Mouse (Mus musculus) liver, embryonic 12.5 days (tissue): ENCODE measurements around the gene Acyp1. TPM values are rescaled to one million over a fixed set of nuclear protein-coding genes. Genes with fewer than 3 reads are reported as not detected.

Source experiments
- ATAC-seq: fragments of 200-750 bp; cut with Nextera tagmentation; 2 replicates; pipeline ENCODE4 v1.8.0; 2017; ENCODE audit warnings: moderate number of reproducible peaks, mild to moderate bottlenecking, moderate library complexity
- H3K27ac ChIP-seq: fragments of 300-500 bp; sonication (generic); 2 replicates; pipeline ENCODE4 v1.5.1; 2016; ENCODE audit warnings: mild to moderate bottlenecking
- H3K27me3 ChIP-seq: fragments of 300-500 bp; sonication (generic); replicated peaks from 2 replicates; pipeline ENCODE4 v1.6.1; 2016; ENCODE audit warnings: mild to moderate bottlenecking, moderate library complexity
- H3K36me3 ChIP-seq: fragments of 300-500 bp; sonication (generic); 2 replicates; pipeline ENCODE4 v1.6.1; 2016; ENCODE audit warnings: mild to moderate bottlenecking, moderate library complexity
- H3K4me1 ChIP-seq: fragments of 300-500 bp; sonication (generic); 2 replicates; pipeline ENCODE4 v1.6.1; 2016
- H3K4me2 ChIP-seq: fragments of 300-500 bp; sonication (generic); 2 replicates; pipeline ENCODE4 v1.6.1; 2016; ENCODE audit warnings: mild to moderate bottlenecking, moderate library complexity
- H3K4me3 ChIP-seq: fragments of 300-500 bp; sonication (generic); 2 replicates; pipeline ENCODE4 v1.5.1; 2016; ENCODE audit warnings: mild to moderate bottlenecking, moderate library complexity
- H3K9ac ChIP-seq: fragments of 300-500 bp; sonication (generic); 2 replicates; pipeline ENCODE4 v1.6.1; 2016; ENCODE audit warnings: mild to moderate bottlenecking, moderate library complexity
- H3K9me3 ChIP-seq: fragments of 300-500 bp; sonication (generic); replicated peaks from 2 replicates; pipeline ENCODE4 v1.6.1; 2016; ENCODE audit warnings: mild to moderate bottlenecking, moderate library complexity
- WGBS: fragments of 180-500 bp; shearing (Covaris S2); methylation state at CpG from one replicate; pipeline ENCODE4 v1.1.7; 2016; ENCODE audit not compliant: insufficient replicate concordance; 5-methylcytosine and 5-hydroxymethylcytosine counted together
- polyA plus RNA-seq: library from polyadenylated mRNA; unstranded; fragments of >200 nt; fragmentation: Nextera tagmentation; extraction: Ambion mirVana; gene quantifications from 2 replicates; pipeline ENCODE4 v1.2.1, GENCODE M21; 2016

Gene Acyp1
- 76.1 and 78.7 TPM in 2 replicates for polyA plus RNA-seq

- H3K36me3 ChIP-seq = no peaks in the 10 kb centered on the region
- H3K4me1 ChIP-seq = peaks cover 18% of the 10 kb centered on the region
- 16% methylated on average over 21 of the region's 21 CpGs for WGBS
- peak within 1 kb of the TSS; percentile 7; the same call in 1 of the 2 replicates for H3K27ac ChIP-seq
- peak within 1 kb of the TSS; percentile 71 for H3K4me2 ChIP-seq
- H3K9me3 ChIP-seq = no peaks in the 10 kb centered on the region
- peak within 1 kb of the TSS; percentile 62 for H3K4me3 ChIP-seq
- peaks cover 40% of the 10 kb centered on the region for H3K27me3 ChIP-seq
- peak within 1 kb of the TSS; percentile 52 for H3K9ac ChIP-seq
- ATAC-seq = peak; percentile 72
Measured at GRCm38 (mm10) chr12:85287809-85288485, at the start of gene Acyp1. TSS of gene Acyp1 (minus strand) at chr12:85288438.

- H3K27ac ChIP-seq = peak overlapping the region; percentile 91
- no peaks in the 10 kb centered on the region for H3K9me3 ChIP-seq
- peaks cover 36% of the 10 kb centered on the region for H3K4me1 ChIP-seq
- peak overlapping the region; percentile 85 for H3K4me3 ChIP-seq
- H3K27me3 ChIP-seq = no peaks in the 10 kb centered on the region
- peak overlapping the region; percentile 82 for H3K4me2 ChIP-seq
- 51% methylated on average over 6 of the region's 6 CpGs for WGBS
- peaks cover 46% of the 10 kb centered on the region for H3K36me3 ChIP-seq
- peak; percentile 66 for ATAC-seq
- H3K9ac ChIP-seq = peak overlapping the region; percentile 96
Measured at GRCm38 (mm10) chr12:85337567-85338311, 49.5 kb upstream of the Acyp1 start.

- H3K4me1 ChIP-seq = no peaks in the 10 kb centered on the region
- WGBS = 79% methylated on average over 7 of the region's 7 CpGs
- H3K36me3 ChIP-seq = peaks cover 93% of the 10 kb centered on the region
- no peaks in the 10 kb centered on the region for H3K9me3 ChIP-seq
- H3K27me3 ChIP-seq = no peaks in the 10 kb centered on the region
- H3K4me2 ChIP-seq = no peak overlapping the region
- H3K4me3 ChIP-seq = no peak overlapping the region
- no peak overlapping the region for H3K9ac ChIP-seq
- no peak for ATAC-seq
- H3K27ac ChIP-seq = no peak overlapping the region
Measured at GRCm38 (mm10) chr12:85330153-85330552, 41.9 kb upstream of the Acyp1 start.

- Histone ChIP-seq H3K4me3 (no peak overlapping the region), H3K27me3 (no peaks in the 10 kb centered on the region), H3K27ac (no peak overlapping the region), H3K36me3 (peaks cover 99% of the 10 kb centered on the region), H3K9me3 (no peaks in the 10 kb centered on the region), H3K4me1 (peaks cover 8% of the 10 kb centered on the region), H3K9ac (no peak overlapping the region), H3K4me2 (no peak overlapping the region)
- 69% methylated on average over 3 of the region's 3 CpGs for WGBS
- ATAC-seq = no peak
Measured at GRCm38 (mm10) chr12:85308651-85309050, 20.4 kb upstream of the Acyp1 start.

GRCm38 (mm10) chr12:85305247-85305892, 17.1 kb upstream of the Acyp1 start:
- Histone ChIP-seq H3K4me1 (peaks cover 8% of the 10 kb centered on the region), H3K9me3 (no peaks in the 10 kb centered on the region), H3K36me3 (peaks cover 97% of the 10 kb centered on the region), H3K4me2 (peak overlapping the region; percentile 66), H3K27ac (no peak overlapping the region), H3K4me3 (peak overlapping the region; percentile 38), H3K27me3 (no peaks in the 10 kb centered on the region), H3K9ac (no peak overlapping the region)
- WGBS = 43% methylated on average over 16 of the region's 16 CpGs
- ATAC-seq = peak; percentile 65

- Histone ChIP-seq H3K27ac (no peak overlapping the region), H3K9ac (no peak overlapping the region), H3K36me3 (peaks cover 97% of the 10 kb centered on the region), H3K4me1 (peaks cover 8% of the 10 kb centered on the region), H3K9me3 (no peaks in the 10 kb centered on the region), H3K4me3 (no peak overlapping the region), H3K4me2 (no peak overlapping the region; the same call in 1 of the 2 replicates), H3K27me3 (no peaks in the 10 kb centered on the region)
- ATAC-seq = no peak
- 72% methylated on average over 4 of the region's 4 CpGs for WGBS
Measured at GRCm38 (mm10) chr12:85304725-85305124, 16.5 kb upstream of the Acyp1 start.

GRCm38 (mm10) chr12:85303256-85303655, 15.0 kb upstream of the Acyp1 start:
- ATAC-seq = no peak
- Histone ChIP-seq H3K4me1 (peaks cover 8% of the 10 kb centered on the region), H3K4me2 (no peak overlapping the region), H3K27me3 (no peaks in the 10 kb centered on the region), H3K9me3 (no peaks in the 10 kb centered on the region), H3K9ac (no peak overlapping the region), H3K4me3 (no peak overlapping the region), H3K36me3 (peaks cover 87% of the 10 kb centered on the region), H3K27ac (no peak overlapping the region)
- WGBS = 83% methylated on average over 2 of the region's 2 CpGs

GRCm38 (mm10) chr12:85298835-85299180, 10.6 kb upstream of the Acyp1 start:
- H3K4me3 ChIP-seq = no peak overlapping the region
- H3K4me1 ChIP-seq = no peaks in the 10 kb centered on the region
- ATAC-seq = no peak
- peaks cover 44% of the 10 kb centered on the region for H3K36me3 ChIP-seq
- WGBS = 88% methylated on average over 1 of the region's 1 CpGs
- peaks cover 8% of the 10 kb centered on the region; the same call in 1 of the 2 replicates for H3K9me3 ChIP-seq
- no peak overlapping the region for H3K4me2 ChIP-seq
- H3K27ac ChIP-seq = no peak overlapping the region
- H3K9ac ChIP-seq = no peak overlapping the region
- H3K27me3 ChIP-seq = peaks cover 5% of the 10 kb centered on the region; the same call in 1 of the 2 replicates

- Histone ChIP-seq H3K4me1 (no peaks in the 10 kb centered on the region), H3K4me2 (no peak overlapping the region), H3K9ac (no peak overlapping the region), H3K36me3 (peaks cover 38% of the 10 kb centered on the region), H3K9me3 (peaks cover 8% of the 10 kb centered on the region; the same call in 1 of the 2 replicates), H3K27me3 (peaks cover 5% of the 10 kb centered on the region; the same call in 1 of the 2 replicates), H3K27ac (no peak overlapping the region), H3K4me3 (no peak overlapping the region)
- 78% methylated on average over 11 of the region's 11 CpGs for WGBS
- no peak for ATAC-seq
Measured at GRCm38 (mm10) chr12:85298127-85298834, 10.0 kb upstream of the Acyp1 start.

- 73% methylated on average over 10 of the region's 10 CpGs for WGBS
- H3K27me3 ChIP-seq = peaks cover 5% of the 10 kb centered on the region; the same call in 1 of the 2 replicates
Measured at GRCm38 (mm10) chr12:85297345-85297997, 9.2 kb upstream of the Acyp1 start.

GRCm38 (mm10) chr12:85296915-85297314, 8.7 kb upstream of the Acyp1 start:
- no peak overlapping the region for H3K9ac ChIP-seq
- peaks cover 5% of the 10 kb centered on the region; the same call in 1 of the 2 replicates for H3K27me3 ChIP-seq
- WGBS = 80% methylated on average over 5 of the region's 5 CpGs
- no peak overlapping the region for H3K27ac ChIP-seq
- no peaks in the 10 kb centered on the region for H3K4me1 ChIP-seq
- no peak overlapping the region for H3K4me2 ChIP-seq
- peaks cover 26% of the 10 kb centered on the region for H3K36me3 ChIP-seq
- H3K9me3 ChIP-seq = peaks cover 8% of the 10 kb centered on the region; the same call in 1 of the 2 replicates
- H3K4me3 ChIP-seq = no peak overlapping the region
- ATAC-seq = no peak

More at GRCm38 (mm10) chr12:85297345-85297997, 9.2 kb upstream of the Acyp1 start:
- H3K9ac ChIP-seq = no peak overlapping the region
- H3K4me2 ChIP-seq = no peak overlapping the region
- H3K27ac ChIP-seq = no peak overlapping the region
- H3K4me1 ChIP-seq = no peaks in the 10 kb centered on the region
- peaks cover 32% of the 10 kb centered on the region for H3K36me3 ChIP-seq
- ATAC-seq = no peak
- H3K4me3 ChIP-seq = no peak overlapping the region
- H3K9me3 ChIP-seq = peaks cover 8% of the 10 kb centered on the region; the same call in 1 of the 2 replicates
